Mouse (Mus musculus) liver, postnatal 0 days (tissue): ENCODE data around the gene Foxn2. TPM values are rescaled to one million over a fixed set of nuclear protein-coding genes. Genes with fewer than 3 reads are reported as not detected.
"Not testable (repeated sequence)": the region's sequence is repeated elsewhere in the genome, so short reads cannot be mapped to it uniquely, and the experiment has no call there.

Experiments used
- ATAC-seq: fragments of 200-750 bp; cut with Nextera tagmentation; 2 replicates; pipeline ENCODE4 v1.8.0; 2017; ENCODE audit warnings: mild to moderate bottlenecking, moderate library complexity
- DNase-seq: peaks from one replicate; pipeline ENCODE4 v3.0.0-alpha.2; 2016
- H3K27ac ChIP-seq: fragments of 300-500 bp; sonication (generic); 2 replicates; pipeline ENCODE4 v1.5.1; 2014; ENCODE audit warnings: antibody characterized with exemption, moderate library complexity, mild to moderate bottlenecking, low read depth
- H3K27me3 ChIP-seq: fragments of 300-500 bp; sonication (generic); 2 replicates; pipeline ENCODE4 v1.6.1; 2014; ENCODE audit warnings: low read length, control low read depth, mixed read lengths; ENCODE audit not compliant: insufficient read depth
- H3K36me3 ChIP-seq: fragments of 300-500 bp; sonication (generic); replicated peaks from 2 replicates; pipeline ENCODE4 v1.6.1; 2014; ENCODE audit warnings: mild to moderate bottlenecking, control low read depth, low read length, moderate library complexity, mixed read lengths; ENCODE audit not compliant: insufficient read depth
- H3K4me1 ChIP-seq: fragments of 300-500 bp; sonication (generic); 2 replicates; pipeline ENCODE4 v1.6.1; 2014; ENCODE audit warnings: antibody characterized with exemption, mild to moderate bottlenecking, control low read depth; ENCODE audit not compliant: insufficient read depth
- H3K4me2 ChIP-seq: fragments of 300-500 bp; sonication (generic); 2 replicates; pipeline ENCODE4 v1.6.1; 2014; ENCODE audit warnings: low read depth, mild to moderate bottlenecking, low read length, moderate library complexity, mixed read lengths
- H3K4me3 ChIP-seq: fragments of 300-500 bp; sonication (generic); 2 replicates; pipeline ENCODE4 v1.5.1; 2014; ENCODE audit warnings: low read depth, low read length
- H3K9ac ChIP-seq: fragments of 300-500 bp; sonication (generic); replicated peaks from 2 replicates; pipeline ENCODE4 v1.6.1; 2014; ENCODE audit warnings: mild to moderate bottlenecking, moderate library complexity
- H3K9me3 ChIP-seq: fragments of 300-500 bp; sonication (generic); 2 replicates; pipeline ENCODE4 v1.6.1; 2016; ENCODE audit warnings: mild to moderate bottlenecking, control low read depth, low read length, mixed read lengths
- CTCF ChIP-seq: sonication (generic); IDR thresholded peaks from 2 replicates; pipeline ENCODE4 v1.5.1; 2016; ENCODE audit warnings: antibody characterized with exemption, low read depth
- EP300 ChIP-seq: IDR thresholded peaks from 2 replicates; pipeline ENCODE4 v1.6.1; 2016; ENCODE audit warnings: antibody characterized with exemption, low read depth, mild to moderate bottlenecking
- WGBS: fragments of 180-500 bp; shearing (Covaris S2); extraction: QIAGEN DNeasy Blood & Tissue Kit; methylation state at CpG from one replicate; pipeline ENCODE4 v1.1.7; 2014; ENCODE audit not compliant: insufficient replicate concordance; 5-methylcytosine and 5-hydroxymethylcytosine counted together
- polyA plus RNA-seq: library from polyadenylated mRNA; unstranded; fragments of >200 nt; fragmentation: Nextera tagmentation; extraction: Ambion mirVana; gene quantifications from 2 replicates; pipeline ENCODE4 v1.2.1, GENCODE M21; 2015

The Foxn2 gene
- polyA plus RNA-seq, 1 experiment from 2014 or later: 6.6 TPM

GRCm38 (mm10) chr17:88459516-88459915, 19.0 kb downstream of the Foxn2 start:
- H3K4me2 ChIP-seq: peak overlapping the region; percentile 51; the same call in 1 of the 2 replicates
- ATAC-seq (peak; percentile 63), DNase-seq (no peak)
- H3K4me3 ChIP-seq: no peak overlapping the region
- no peaks in the 10 kb centered on the region for H3K27me3 ChIP-seq
- H3K9me3 ChIP-seq: no peaks in the 10 kb centered on the region
- WGBS: 20% methylated on average over 2 of the region's 2 CpGs
- H3K4me1 ChIP-seq: peaks cover 26% of the 10 kb centered on the region
- no peak overlapping the region for H3K9ac ChIP-seq
- H3K27ac ChIP-seq: peak overlapping the region; percentile 87
- no peaks in the 10 kb centered on the region for H3K36me3 ChIP-seq
- no peak for TF ChIP-seq CTCF
- peak; percentile 88 for TF ChIP-seq EP300

GRCm38 (mm10) chr17:88459916-88460901, 19.7 kb downstream of the Foxn2 start:
- Histone ChIP-seq H3K4me2 (peak overlapping the region; percentile 51), H3K4me3 (no peak overlapping the region), H3K9me3 (no peaks in the 10 kb centered on the region), H3K9ac (peak overlapping the region; percentile 35; the same call in 1 of the 2 replicates), H3K4me1 (peaks cover 27% of the 10 kb centered on the region), H3K27me3 (no peaks in the 10 kb centered on the region), H3K36me3 (no peaks in the 10 kb centered on the region), H3K27ac (peak overlapping the region; percentile 87)
- 35% methylated on average over 7 of the region's 7 CpGs for WGBS
- peak; percentile 19 for DNase-seq
- TF ChIP-seq CTCF: no peak
- TF ChIP-seq EP300: peak; percentile 49
- peak; percentile 62 for ATAC-seq

- Histone ChIP-seq H3K4me1 (peaks cover 42% of the 10 kb centered on the region), H3K4me2 (no peak overlapping the region), H3K9me3 (no peaks in the 10 kb centered on the region), H3K4me3 (no peak overlapping the region), H3K27me3 (no peaks in the 10 kb centered on the region), H3K9ac (no peak overlapping the region), H3K27ac (peak overlapping the region; percentile 37), H3K36me3 (peaks cover 2% of the 10 kb centered on the region; the same call in 1 of the 2 replicates)
- TF ChIP-seq CTCF (no peak), EP300 (no peak)
- DNase-seq: peak; percentile 64
- 37% methylated on average over 5 of the region's 5 CpGs for WGBS
- ATAC-seq: peak; percentile 62
Measured at GRCm38 (mm10) chr17:88462658-88463057, 22.1 kb downstream of the Foxn2 start.

- 31% methylated on average over 1 of the region's 1 CpGs for WGBS
- Histone ChIP-seq H3K4me1 (peaks cover 26% of the 10 kb centered on the region), H3K27ac (peak overlapping the region; percentile 55; the same call in 1 of the 2 replicates), H3K9ac (no peak overlapping the region), H3K4me2 (peak overlapping the region; percentile 50), H3K36me3 (peaks cover 6% of the 10 kb centered on the region), H3K9me3 (no peaks in the 10 kb centered on the region), H3K27me3 (no peaks in the 10 kb centered on the region), H3K4me3 (no peak overlapping the region)
- DNase-seq (no peak), ATAC-seq (no peak)
- TF ChIP-seq CTCF: no peak
- TF ChIP-seq EP300: peak; percentile 66
Measured at GRCm38 (mm10) chr17:88466591-88466990, 26.1 kb downstream of the Foxn2 start.

- Histone ChIP-seq H3K9ac (no peak overlapping the region), H3K4me1 (peaks cover 25% of the 10 kb centered on the region), H3K4me3 (no peak overlapping the region), H3K27ac (no peak overlapping the region), H3K9me3 (no peaks in the 10 kb centered on the region), H3K27me3 (no peaks in the 10 kb centered on the region), H3K4me2 (no peak overlapping the region), H3K36me3 (peaks cover 6% of the 10 kb centered on the region)
- ATAC-seq: no peak
- TF ChIP-seq EP300 (no peak), CTCF (no peak)
- no peak for DNase-seq
- 92% methylated on average over 6 of the region's 6 CpGs for WGBS
Measured at GRCm38 (mm10) chr17:88467696-88468095, 27.2 kb downstream of the Foxn2 start.

- WGBS: 94% methylated on average over 5 of the region's 5 CpGs
- H3K27me3 ChIP-seq, H3K4me3 ChIP-seq, H3K9ac ChIP-seq, H3K4me2 ChIP-seq, ATAC-seq, DNase-seq, H3K27ac ChIP-seq, H3K36me3 ChIP-seq, H3K9me3 ChIP-seq: not testable (repeated sequence)
- H3K4me1 ChIP-seq: peaks cover 18% of the 10 kb centered on the region
Measured at GRCm38 (mm10) chr17:88468655-88469398, 28.3 kb downstream of the Foxn2 start.
